Mouse (Mus musculus) heart, embryonic 12.5 days (tissue): ENCODE measurements at regions not wholly inside any gene's neighbourhood (a gene's known extent, or its start where the extent isn't known, plus 50 kb on each side); places are given as distances from the start of the nearest gene placed in this dataset.

Source experiments
- ATAC-seq: fragments of 200-750 bp; cut with Nextera tagmentation; 2 replicates; pipeline ENCODE4 v1.8.0; 2017; ENCODE audit warnings: moderate TSS enrichment, moderate library complexity; ENCODE audit not compliant: insufficient number of reproducible peaks, low FRiP score
- H3K27ac ChIP-seq: fragments of 300-500 bp; sonication (generic); 2 replicates; pipeline ENCODE4 v1.5.1; 2016; ENCODE audit warnings: mild to moderate bottlenecking, moderate library complexity; ENCODE audit not compliant: poor library complexity, severe bottlenecking
- H3K27me3 ChIP-seq: fragments of 300-500 bp; sonication (generic); replicated peaks from 2 replicates; pipeline ENCODE4 v1.6.1; 2016; ENCODE audit warnings: mild to moderate bottlenecking, moderate library complexity
- H3K36me3 ChIP-seq: fragments of 300-500 bp; sonication (generic); 2 replicates; pipeline ENCODE4 v1.6.1; 2016; ENCODE audit warnings: mild to moderate bottlenecking, moderate library complexity
- H3K4me1 ChIP-seq: fragments of 300-500 bp; sonication (generic); replicated peaks from 2 replicates; pipeline ENCODE4 v1.6.1; 2016; ENCODE audit warnings: mild to moderate bottlenecking
- H3K4me2 ChIP-seq: fragments of 300-500 bp; sonication (generic); 2 replicates; pipeline ENCODE4 v1.6.1; 2016; ENCODE audit warnings: mild to moderate bottlenecking, moderate library complexity
- H3K4me3 ChIP-seq: fragments of 300-500 bp; sonication (generic); 2 replicates; pipeline ENCODE4 v1.5.1; 2016; ENCODE audit warnings: mild to moderate bottlenecking
- H3K9ac ChIP-seq: fragments of 300-500 bp; sonication (generic); 2 replicates; pipeline ENCODE4 v1.6.1; 2016; ENCODE audit warnings: mild to moderate bottlenecking, moderate library complexity
- H3K9me3 ChIP-seq: fragments of 300-500 bp; sonication (generic); replicated peaks from 2 replicates; pipeline ENCODE4 v1.6.1; 2016; ENCODE audit warnings: mild to moderate bottlenecking, moderate library complexity
- WGBS: fragments of 180-500 bp; shearing (Covaris S2); methylation state at CpG from one replicate; pipeline ENCODE4 v1.1.7; 2016; 5-methylcytosine and 5-hydroxymethylcytosine counted together

DNA sequence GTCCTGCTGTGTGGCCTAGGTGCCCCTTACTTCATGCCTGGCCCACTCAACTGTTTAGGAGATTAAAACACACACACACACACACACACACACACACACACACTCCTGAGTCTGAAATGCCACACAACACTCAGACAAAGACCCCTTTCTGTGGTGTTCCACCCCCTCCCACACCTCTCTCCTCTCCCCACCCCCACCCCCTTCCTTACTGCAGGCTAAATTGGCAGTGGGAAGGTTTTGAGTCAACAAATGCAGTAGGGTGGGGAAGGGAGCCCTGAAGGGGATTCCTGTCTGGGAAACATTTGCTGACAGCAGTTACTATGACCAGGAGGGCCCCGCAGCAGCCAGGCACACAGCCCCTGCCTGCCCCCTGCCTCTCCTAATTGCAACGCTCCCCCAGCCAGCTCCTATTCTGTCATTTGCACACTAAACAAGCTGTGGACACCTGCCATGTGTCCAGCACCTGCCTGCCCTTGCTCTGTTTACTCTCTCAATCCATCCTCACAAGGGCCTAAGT is 69.5 kb downstream of the Ephb3 start:
- Histone ChIP-seq H3K27me3 (no peaks in the 10 kb centered on the region), H3K36me3 (no peaks in the 10 kb centered on the region), H3K9me3 (peaks cover 7% of the 10 kb centered on the region; the same call in 1 of the 2 replicates), H3K4me1 (peaks cover 60% of the 10 kb centered on the region), H3K9ac (no peak overlapping the region), H3K4me3 (no peak overlapping the region), H3K27ac (peak overlapping the region; percentile 69), H3K4me2 (peak overlapping the region; percentile 18; the same call in 1 of the 2 replicates)
- WGBS: 12% methylated on average over 2 of the region's 2 CpGs
- ATAC-seq: 0 out of 2 replicates have a peak, but pooled peaks have one; percentile 7

- Histone ChIP-seq H3K9ac (no peak overlapping the region), H3K9me3 (peaks cover 7% of the 10 kb centered on the region; the same call in 1 of the 2 replicates), H3K36me3 (no peaks in the 10 kb centered on the region), H3K4me3 (no peak overlapping the region), H3K27me3 (peaks cover 1% of the 10 kb centered on the region; the same call in 1 of the 2 replicates), H3K4me2 (no peak overlapping the region), H3K4me1 (peaks cover 47% of the 10 kb centered on the region), H3K27ac (no peak overlapping the region)
- ATAC-seq: no peak
- 77% methylated on average over 11 of the region's 11 CpGs for WGBS
These were observed 73.3 kb downstream of the Ephb3 start for GRCm38 (mm10) chr16:21277789-21278342.

- H3K4me2 ChIP-seq: no peak overlapping the region
- H3K27ac ChIP-seq: no peak overlapping the region
- peaks cover 7% of the 10 kb centered on the region; the same call in 1 of the 2 replicates for H3K27me3 ChIP-seq
- no peaks in the 10 kb centered on the region for H3K36me3 ChIP-seq
- H3K4me1 ChIP-seq: peaks cover 47% of the 10 kb centered on the region
- no peak overlapping the region for H3K9ac ChIP-seq
- H3K4me3 ChIP-seq: no peak overlapping the region
- H3K9me3 ChIP-seq: peaks cover 7% of the 10 kb centered on the region; the same call in 1 of the 2 replicates
- ATAC-seq: no peak
- 92% methylated on average over 7 of the region's 7 CpGs for WGBS
These were observed 73.8 kb downstream of the Ephb3 start for GRCm38 (mm10) chr16:21278387-21278786.

GRCm38 (mm10) chr16:21280200-21280627 is 75.7 kb downstream of the Ephb3 start:
- Histone ChIP-seq H3K9ac (no peak overlapping the region), H3K4me1 (peaks cover 32% of the 10 kb centered on the region), H3K4me3 (no peak overlapping the region), H3K36me3 (no peaks in the 10 kb centered on the region), H3K27me3 (peaks cover 10% of the 10 kb centered on the region; the same call in 1 of the 2 replicates), H3K9me3 (peaks cover 7% of the 10 kb centered on the region; the same call in 1 of the 2 replicates), H3K27ac (no peak overlapping the region), H3K4me2 (no peak overlapping the region)
- 75% methylated on average over 4 of the region's 4 CpGs for WGBS
- ATAC-seq: no peak

DNA sequence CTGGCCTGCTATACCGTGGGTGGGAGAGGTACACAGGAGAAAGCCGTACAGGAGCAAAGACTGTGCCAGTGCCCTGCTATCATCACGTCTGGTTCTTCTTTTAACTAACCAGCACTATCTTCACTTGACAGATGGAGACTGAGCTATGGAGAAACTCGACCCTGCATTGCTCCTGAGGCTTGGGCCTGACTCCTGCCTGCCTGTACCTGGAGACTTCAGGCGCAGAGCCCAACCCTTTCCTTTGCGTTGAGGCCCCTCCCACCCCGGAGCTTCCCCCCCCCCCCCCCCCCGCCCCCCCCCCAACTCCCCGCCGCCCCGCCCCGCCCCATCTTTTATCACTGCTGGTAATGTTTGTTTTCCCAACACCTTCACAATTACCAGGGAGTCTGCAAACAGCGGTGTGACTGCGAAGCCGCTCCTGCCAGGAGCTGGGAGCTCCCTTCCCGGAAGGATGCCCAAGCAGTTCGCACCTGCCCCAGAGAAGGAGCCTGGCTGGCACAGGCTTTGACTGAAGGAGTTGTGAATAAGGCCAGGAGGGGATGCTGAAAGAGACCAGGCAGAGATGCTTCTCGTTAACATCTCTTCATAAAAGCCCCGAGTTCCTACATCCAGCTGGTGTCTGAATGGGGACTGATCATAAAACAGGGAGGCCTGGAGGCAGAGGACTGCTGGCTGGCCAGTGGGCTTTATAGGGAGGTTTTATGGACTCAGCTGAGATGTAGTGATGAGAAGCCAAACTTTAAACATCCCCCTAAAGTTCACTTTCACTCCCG is 77.6 kb downstream of the Ephb3 start:
- Histone ChIP-seq H3K4me2 (peak overlapping the region; percentile 18; the same call in 1 of the 2 replicates), H3K9me3 (no peaks in the 10 kb centered on the region; the same call in 1 of the 2 replicates), H3K4me1 (peaks cover 45% of the 10 kb centered on the region), H3K27me3 (peaks cover 10% of the 10 kb centered on the region; the same call in 1 of the 2 replicates), H3K4me3 (no peak overlapping the region), H3K36me3 (no peaks in the 10 kb centered on the region), H3K27ac (no peak overlapping the region), H3K9ac (peak overlapping the region; percentile 24; the same call in 1 of the 2 replicates)
- WGBS: 11% methylated on average over 17 of the region's 20 CpGs
- no peak for ATAC-seq

GRCm38 (mm10) chr16:21286099-21286498 is 81.5 kb downstream of the Ephb3 start:
- H3K4me1 ChIP-seq: peaks cover 32% of the 10 kb centered on the region
- 33% methylated on average over 4 of the region's 4 CpGs for WGBS

GRCm38 (mm10) chr16:21289528-21289927 is 85.0 kb downstream of the Ephb3 start:
- H3K9me3 ChIP-seq: 0 out of 2 replicates have a peak, but pooled peaks cover 3% of the 10 kb centered on the region
- peaks cover 39% of the 10 kb centered on the region for H3K4me1 ChIP-seq
- no peak overlapping the region for H3K4me2 ChIP-seq
- H3K27me3 ChIP-seq: no peaks in the 10 kb centered on the region
- H3K36me3 ChIP-seq: no peaks in the 10 kb centered on the region
- H3K4me3 ChIP-seq: no peak overlapping the region
- H3K9ac ChIP-seq: no peak overlapping the region
- no peak overlapping the region for H3K27ac ChIP-seq
- 57% methylated on average over 7 of the region's 7 CpGs for WGBS
- no peak for ATAC-seq

More at GRCm38 (mm10) chr16:21286099-21286498, 81.5 kb downstream of the Ephb3 start:
- no peak overlapping the region for H3K9ac ChIP-seq
- H3K4me2 ChIP-seq: no peak overlapping the region
- H3K9me3 ChIP-seq: 0 out of 2 replicates have a peak, but pooled peaks cover 3% of the 10 kb centered on the region
- H3K36me3 ChIP-seq: no peaks in the 10 kb centered on the region
- no peak for ATAC-seq
- no peak overlapping the region for H3K27ac ChIP-seq
- peaks cover 10% of the 10 kb centered on the region; the same call in 1 of the 2 replicates for H3K27me3 ChIP-seq
- H3K4me3 ChIP-seq: no peak overlapping the region

- Histone ChIP-seq H3K27ac (0 out of 2 replicates have a peak overlapping the region, but pooled peaks have one; percentile 53), H3K4me1 (peaks cover 51% of the 10 kb centered on the region)
These were observed 88.5 kb downstream of the Ephb3 start for GRCm38 (mm10) chr16:21293010-21293409.

DNA sequence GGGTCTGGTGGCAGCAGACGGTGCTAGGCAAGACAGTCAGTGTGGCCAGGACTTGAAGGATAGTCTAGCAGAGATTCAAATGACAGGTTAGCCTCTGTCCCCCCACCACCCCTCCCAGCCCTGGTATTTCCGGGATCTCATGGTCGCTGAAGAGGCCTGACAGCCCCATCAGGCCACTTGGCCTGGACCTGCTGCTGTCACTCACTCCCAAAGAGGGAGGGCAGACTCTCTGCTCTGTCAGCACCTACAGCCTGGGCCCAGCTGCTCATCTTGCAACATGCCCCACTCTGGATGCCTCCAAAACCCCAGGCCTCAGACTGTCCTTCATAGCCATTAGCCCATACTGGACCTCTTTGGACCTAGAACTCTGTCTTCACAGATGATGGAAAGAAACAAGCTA is 89.0 kb downstream of the Ephb3 start:
- Histone ChIP-seq H3K4me2 (peak overlapping the region; percentile 33), H3K4me3 (no peak overlapping the region), H3K27ac (peak overlapping the region; percentile 52; the same call in 1 of the 2 replicates), H3K36me3 (no peaks in the 10 kb centered on the region), H3K9me3 (0 out of 2 replicates have a peak, but pooled peaks cover 3% of the 10 kb centered on the region), H3K4me1 (peaks cover 51% of the 10 kb centered on the region), H3K27me3 (no peaks in the 10 kb centered on the region), H3K9ac (peak overlapping the region; percentile 37)
- ATAC-seq: peak; percentile 27
- 14% methylated on average over 3 of the region's 3 CpGs for WGBS

More at GRCm38 (mm10) chr16:21293010-21293409, 88.5 kb downstream of the Ephb3 start:
- 0 out of 2 replicates have a peak, but pooled peaks cover 3% of the 10 kb centered on the region for H3K9me3 ChIP-seq
- peak; percentile 43; the same call in 1 of the 2 replicates for ATAC-seq
- H3K36me3 ChIP-seq: no peaks in the 10 kb centered on the region
- H3K4me3 ChIP-seq: no peak overlapping the region
- H3K27me3 ChIP-seq: no peaks in the 10 kb centered on the region
- peak overlapping the region; percentile 33; the same call in 1 of the 2 replicates for H3K4me2 ChIP-seq
- H3K9ac ChIP-seq: no peak overlapping the region
- 28% methylated on average over 11 of the region's 11 CpGs for WGBS

GRCm38 (mm10) chr16:21294677-21295411 is 90.3 kb downstream of the Ephb3 start:
- no peak overlapping the region for H3K4me3 ChIP-seq
- no peak; the same call in 1 of the 2 replicates for ATAC-seq

More at GRCm38 (mm10) chr16:21294677-21295411, 90.3 kb downstream of the Ephb3 start:
- Histone ChIP-seq H3K36me3 (no peaks in the 10 kb centered on the region), H3K27ac (peak overlapping the region; percentile 52), H3K4me1 (peaks cover 51% of the 10 kb centered on the region), H3K4me2 (peak overlapping the region; percentile 6), H3K9ac (no peak overlapping the region), H3K9me3 (no peaks in the 10 kb centered on the region), H3K27me3 (no peaks in the 10 kb centered on the region)
- WGBS: 18% methylated on average over 9 of the region's 9 CpGs
